In the genomic region with DNA sequence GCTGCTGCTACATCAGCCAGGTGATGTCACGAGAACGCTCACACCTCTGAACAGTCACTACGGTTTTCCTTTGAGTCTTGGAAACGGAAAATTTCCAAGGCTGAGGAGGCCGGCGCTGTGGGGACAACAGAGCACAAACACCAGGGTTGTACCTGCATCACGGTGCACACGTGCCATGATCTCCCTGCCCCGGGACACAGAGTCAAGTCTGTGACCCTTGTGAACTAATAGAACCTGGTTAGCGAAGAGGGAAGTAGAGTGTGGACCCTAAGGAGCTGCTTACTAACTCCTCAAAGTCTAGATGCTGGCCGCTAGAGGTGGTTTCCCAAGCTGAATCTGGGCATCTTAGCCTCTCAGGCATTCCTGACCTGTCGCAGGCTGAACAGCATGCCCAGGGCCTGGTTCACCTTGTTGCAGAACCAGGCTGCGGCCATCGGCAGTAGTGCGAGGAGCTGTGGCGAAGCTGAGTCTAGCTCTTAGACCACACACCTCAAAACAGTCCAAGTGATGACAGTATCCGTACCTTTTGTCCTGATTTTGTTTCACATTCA, we compare ENCODE assay signal across 9 mouse cellular contexts. TPM values are rescaled to one million over a fixed set of nuclear protein-coding genes. Genes with fewer than 3 reads are reported as not detected.
DNase-seq lines count a peak whose midpoint lies in the region; ATAC-seq and TF ChIP-seq lines count a peak whose summit lies in the region.
"Had no signal": no experiment of that assay in that cellular context is flagged by ENCODE, and none has a peak within 500 bp of the region (broad histone marks: within the 10 kb centered on the region; RNA-seq: fewer than 3 reads in every experiment).

No protein-coding gene starts in this region.

- H3K9me3 ChIP-seq in heart, embryonic 14.5 days (ENCODE audit: control insufficient read depth, low read length), result no peaks in the 10 kb centered on the region
- no peaks in the 10 kb centered on the region for H3K9me3 ChIP-seq in embryonic facial prominence, embryonic 13.5 days
- H3K9me3 ChIP-seq in intestine, embryonic 16.5 days (ENCODE audit: control insufficient read depth, low read length), result no peaks in the 10 kb centered on the region

- 9% methylated on average over 17 of the region's 17 CpGs for WGBS in heart, embryonic 14.5 days
- WGBS in embryonic facial prominence, embryonic 13.5 days, result 8% methylated on average over 17 of the region's 17 CpGs
- 8% methylated on average over 17 of the region's 17 CpGs for WGBS in intestine, embryonic 16.5 days

- no peak overlapping the region for H3ac ChIP-seq in myocyte (ENCODE audit: control insufficient read depth, insufficient read length)

- H3K4me2 ChIP-seq in heart, embryonic 14.5 days (ENCODE audit: low read length), result peak overlapping the region; percentile 62
- peak overlapping the region; percentile 57 for H3K4me2 ChIP-seq in embryonic facial prominence, embryonic 13.5 days
- peak overlapping the region; percentile 45 for H3K4me2 ChIP-seq in intestine, embryonic 16.5 days (ENCODE audit: low read depth, low read length)
- H3K4me2 ChIP-seq in myocyte (ENCODE audit: low read depth), result peak overlapping the region; percentile 79

- DNase-seq in heart, adult 9 months (ENCODE audit: low spot score in 2 of 2), result no peak
- no peak for DNase-seq in cerebellum, adult 11-12 months
- no peak for DNase-seq in left cerebral cortex, postnatal 4 days
- DNase-seq in spleen, postnatal 10 days (ENCODE audit: low spot score in 2 of 2), result no peak

- H3K9ac ChIP-seq in heart, embryonic 14.5 days (ENCODE audit: low read length), result no peak overlapping the region
- H3K9ac ChIP-seq in embryonic facial prominence, embryonic 13.5 days, result peak overlapping the region; percentile 52
- H3K9ac ChIP-seq in intestine, embryonic 16.5 days (ENCODE audit: low read depth, low read length), result no peak overlapping the region

- H3K27me3 ChIP-seq in heart, embryonic 14.5 days (ENCODE audit: control insufficient read depth, insufficient read depth, low read length), result peaks cover 55% of the 10 kb centered on the region
- H3K27me3 ChIP-seq in embryonic facial prominence, embryonic 13.5 days, result peaks cover 66% of the 10 kb centered on the region
- H3K27me3 ChIP-seq in intestine, embryonic 16.5 days (replicated peaks; ENCODE audit: control insufficient read depth, insufficient read depth, low read length), result peaks cover 46% of the 10 kb centered on the region
- H3K27me3 ChIP-seq in myocyte (ENCODE audit: control insufficient read depth, insufficient read depth, insufficient read length), result no peaks in the 10 kb centered on the region

- peak overlapping the region; percentile 23 to 33 for H3K4me3 ChIP-seq in heart, embryonic 14.5 days (ENCODE audit: control insufficient read depth in 1 of 2, insufficient read depth in 1 of 2, low read depth in 1 of 2, low read length in 2 of 2)
- peak overlapping the region; percentile 29 for H3K4me3 ChIP-seq in embryonic facial prominence, embryonic 13.5 days
- peak overlapping the region; percentile 8 for H3K4me3 ChIP-seq in intestine, embryonic 16.5 days (ENCODE audit: low read length)
- no peak overlapping the region for H3K4me3 ChIP-seq in myocyte

- peaks cover 4 to 5% of the 10 kb centered on the region in 2 experiments; a peak in 2 of 4 replicates for H3K4me1 ChIP-seq in heart, embryonic 14.5 days (ENCODE audit: control insufficient read depth in 2 of 2, insufficient read depth in 2 of 2, low read length in 2 of 2)
- peaks cover 22% of the 10 kb centered on the region for H3K4me1 ChIP-seq in embryonic facial prominence, embryonic 13.5 days
- H3K4me1 ChIP-seq in intestine, embryonic 16.5 days (ENCODE audit: control insufficient read depth, insufficient read depth, low read length), result peaks cover 8% of the 10 kb centered on the region; the same call in 1 of the 2 replicates

- H3K36me3 ChIP-seq in heart, embryonic 14.5 days (ENCODE audit: control insufficient read depth, insufficient read depth, low read length), result no peaks in the 10 kb centered on the region
- H3K36me3 ChIP-seq in embryonic facial prominence, embryonic 13.5 days, result no peaks in the 10 kb centered on the region
- H3K36me3 ChIP-seq in intestine, embryonic 16.5 days (ENCODE audit: control insufficient read depth, insufficient read depth, low read length), result no peaks in the 10 kb centered on the region
- no peaks in the 10 kb centered on the region for H3K36me3 ChIP-seq in myocyte (ENCODE audit: control insufficient read depth, insufficient read depth)

- no peaks in the 10 kb centered on the region for H3K79me2 ChIP-seq in myocyte (ENCODE audit: control insufficient read depth, insufficient read depth)

- no peak overlapping the region for H3K27ac ChIP-seq in heart, embryonic 14.5 days (replicated peaks in 1 of 2; ENCODE audit: control insufficient read depth in 1 of 2, insufficient read depth in 1 of 2, low read depth in 2 of 2, low read length in 2 of 2)
- no peak overlapping the region for H3K27ac ChIP-seq in embryonic facial prominence, embryonic 13.5 days
- H3K27ac ChIP-seq in intestine, embryonic 16.5 days (ENCODE audit: low read length), result no peak overlapping the region

- no peak for TF ChIP-seq POLR2A in myocyte (IDR thresholded peaks at IDR 0.05; ENCODE audit: insufficient read length, low read depth)

- ATAC-seq in heart, embryonic 14.5 days (ENCODE audit: insufficient number of reproducible peaks, insufficient read depth, low FRiP score, low read depth), result no peak
- 0 out of 2 replicates have a peak, but pooled peaks have one; percentile 29 for ATAC-seq in embryonic facial prominence, embryonic 13.5 days (ENCODE audit: insufficient number of reproducible peaks, insufficient read depth, low FRiP score, low TSS enrichment, low read depth)
- 0 out of 2 replicates have a peak, but pooled peaks have one; percentile 21 for ATAC-seq in intestine, embryonic 16.5 days

- intact Hi-C loops in left cerebral cortex, postnatal 4 days (cut with DNase I), result loop anchor here (5.0 kb wide), 1 partner anchor 703 kb away; no protein-coding TSS in a partner anchor

TF ChIP-seq in myocyte, 11 proteins besides CTCF, POLR2A, EP300 and RAD21:
- TF ChIP-seq TCF12 (IDR thresholded peaks at IDR 0.05; ENCODE audit: insufficient read depth, poor library complexity, severe bottlenecking) (no peak), CEBPB (IDR thresholded peaks at IDR 0.05; ENCODE audit: insufficient read depth, poor library complexity, severe bottlenecking) (no peak), MAX (IDR thresholded peaks at IDR 0.05; ENCODE audit: low read depth) (no peak), MYOG (IDR thresholded peaks at IDR 0.05; ENCODE audit: control insufficient read depth in 1 of 3, insufficient read depth in 1 of 3, insufficient read length in 2 of 3, low read depth in 2 of 3) (no peak), MYOD1 (IDR thresholded peaks at IDR 0.05; ENCODE audit: control insufficient read depth in 1 of 3, insufficient read length in 2 of 3, low read depth in 2 of 3) (no peak), USF1 (IDR thresholded peaks at IDR 0.05; ENCODE audit: low read depth) (no peak), TCF3 (IDR thresholded peaks at IDR 0.05; ENCODE audit: insufficient read length, low read depth) (no peak), SRF (IDR thresholded peaks at IDR 0.05; ENCODE audit: control insufficient read depth, insufficient read length, low read depth) (no peak), POLR2AphosphoS2 (IDR thresholded peaks at IDR 0.05; ENCODE audit: insufficient read length, low read depth) (no peak), REST (IDR thresholded peaks at IDR 0.05; ENCODE audit: insufficient read depth, insufficient read length) (no peak), E2F4 (IDR thresholded peaks at IDR 0.05; ENCODE audit: insufficient read depth) (no peak)

RNA-seq across cellular contexts. Expression of gene Tbx15, which starts 5.8 kb away (rescaled TPM):
- 0.24 and 0.26 TPM in 2 replicates for polyA plus RNA-seq in heart, embryonic 14.5 days (2014; fragmentation: Nextera tagmentation; extraction: Ambion mirVana)
- polyA plus RNA-seq in embryonic facial prominence, embryonic 13.5 days (2015; fragmentation: Nextera tagmentation; extraction: Ambion mirVana), result 16.0 and 23.0 TPM in 2 replicates
- 0.10 and 0.13 TPM in 2 replicates for polyA plus RNA-seq in intestine, embryonic 16.5 days (2015; fragmentation: Nextera tagmentation; extraction: Ambion mirVana)
- 24.8 TPM for polyA plus RNA-seq in myocyte (2012; fragmentation: generic; extraction: Trizol)
- total RNA-seq in left cerebral cortex, postnatal 4 days (2021), result 1 to 10 TPM; 1.8 to 2.0 TPM
- polyA plus RNA-seq: large intestine, adult 2 months had no signal

Comparison
In these comparisons a context has a peak if more than half of its experiments do, and no peak if none do; other contexts are left out.
1. RNA of gene Tbx15, which starts 5.8 kb away (polyA plus RNA-seq): 24.8 TPM in myocyte (single experiment) and 16.0 to 23.0 TPM in embryonic facial prominence, embryonic 13.5 days; 0.24 to 0.26 TPM in heart, embryonic 14.5 days and 0.10 to 0.13 TPM in intestine, embryonic 16.5 days; every median in the first group is over 10 times any median in the second.
2. Peak in every context shown above with its lines, with median percentiles within 50 percentile points of each other: H3K4me2 ChIP-seq.